Mouse (Mus musculus) heart, postnatal 0 days (tissue): ENCODE data around the gene Sppl3. TPM values are rescaled to one million over a fixed set of nuclear protein-coding genes. Genes with fewer than 3 reads are reported as not detected.

Experiments used
- ATAC-seq: fragments of 200-750 bp; cut with Nextera tagmentation; 2 replicates; pipeline ENCODE4 v1.8.0; 2017; ENCODE audit warnings: low read depth, moderate number of reproducible peaks, moderate library complexity; ENCODE audit not compliant: insufficient read depth
- DNase-seq: peaks from one replicate; pipeline ENCODE4 v3.0.0-alpha.2; 2016; ENCODE audit warnings: low spot score
- H3K27ac ChIP-seq: fragments of 300-500 bp; sonication (generic); 2 replicates; pipeline ENCODE4 v1.5.1; 2014; ENCODE audit warnings: low read depth, mild to moderate bottlenecking
- H3K27me3 ChIP-seq: fragments of 300-500 bp; sonication (generic); 2 replicates; pipeline ENCODE4 v1.6.1; 2014; ENCODE audit warnings: low read length, mixed read lengths; ENCODE audit not compliant: control insufficient read depth, insufficient read depth
- H3K36me3 ChIP-seq: fragments of 300-500 bp; sonication (generic); replicated peaks from 2 replicates; pipeline ENCODE4 v1.6.1; 2014; ENCODE audit warnings: low read length, mixed read lengths; ENCODE audit not compliant: control insufficient read depth, insufficient read depth
- H3K4me1 ChIP-seq: fragments of 300-500 bp; sonication (generic); 2 replicates; pipeline ENCODE4 v1.6.1; 2014; ENCODE audit warnings: antibody characterized with exemption; ENCODE audit not compliant: control insufficient read depth, insufficient read depth
- H3K4me2 ChIP-seq: fragments of 300-500 bp; sonication (generic); 2 replicates; pipeline ENCODE4 v1.6.1; 2014; ENCODE audit warnings: low read depth, mild to moderate bottlenecking, low read length, moderate library complexity
- H3K4me3 ChIP-seq: fragments of 300-500 bp; sonication (generic); 2 replicates; pipeline ENCODE4 v1.5.1; 2014; ENCODE audit warnings: low read depth, low read length
- H3K9ac ChIP-seq: fragments of 300-500 bp; sonication (generic); replicated peaks from 2 replicates; pipeline ENCODE4 v1.6.1; 2014; ENCODE audit warnings: low read depth, low read length, mixed read lengths
- H3K9me3 ChIP-seq: fragments of 300-500 bp; sonication (generic); replicated peaks from 2 replicates; pipeline ENCODE4 v1.6.1; 2016; ENCODE audit warnings: low read length; ENCODE audit not compliant: control insufficient read depth
- CTCF ChIP-seq: IDR thresholded peaks from 2 replicates; pipeline ENCODE4 v1.5.1; 2016; ENCODE audit warnings: antibody characterized with exemption, control low read depth, low read depth
- EP300 ChIP-seq: IDR thresholded peaks from 2 replicates; pipeline ENCODE4 v1.6.1; 2016; ENCODE audit warnings: antibody characterized with exemption, low read depth
- WGBS: fragments of 180-500 bp; shearing (Covaris S2); extraction: QIAGEN DNeasy Blood & Tissue Kit; methylation state at CpG from one replicate; pipeline ENCODE4 v1.1.7; 2014; 5-methylcytosine and 5-hydroxymethylcytosine counted together
- polyA plus RNA-seq: library from polyadenylated mRNA; unstranded; fragments of >200 nt; fragmentation: Nextera tagmentation; extraction: Ambion mirVana; gene quantifications from 2 replicates; pipeline ENCODE4 v1.2.1, GENCODE M21; 2015
- total RNA-seq: library from RNA; depleted of rRNA; stranded (reverse); fragments of >200 nt; gene quantifications from 2 replicates; pipeline ENCODE4 v1.2.3, GENCODE M21; 2014; ENCODE audit warnings: low replicate concordance

Sppl3 gene
- total and polyA plus RNA-seq, 2 experiments from 2014 or later: 6.8 to 65.6 TPM

GRCm38 (mm10) chr5:114980122-114980748 is 30.7 kb upstream of the Sppl3 start:
- no peaks in the 10 kb centered on the region for H3K9me3 ChIP-seq
- TF ChIP-seq CTCF (no peak), EP300 (no peak)
- ATAC-seq (no peak), DNase-seq (no peak)
- no peaks in the 10 kb centered on the region for H3K36me3 ChIP-seq
- 23% methylated on average over 16 of the region's 16 CpGs for WGBS
- peak overlapping the region; percentile 15 for H3K9ac ChIP-seq
- no peak overlapping the region for H3K27ac ChIP-seq
- no peaks in the 10 kb centered on the region for H3K27me3 ChIP-seq
- peaks cover 12% of the 10 kb centered on the region; the same call in 1 of the 2 replicates for H3K4me1 ChIP-seq
- H3K4me2 ChIP-seq: peak overlapping the region; percentile 73
- peak overlapping the region; percentile 52 for H3K4me3 ChIP-seq

- 46% methylated on average over 15 of the region's 15 CpGs for WGBS
- ATAC-seq: no peak
- TF ChIP-seq EP300 (no peak), CTCF (no peak)
These were observed 28.9 kb upstream of the Sppl3 start for GRCm38 (mm10) chr5:114982001-114982400.

GRCm38 (mm10) chr5:114985074-114985473 is 25.9 kb upstream of the Sppl3 start:
- DNase-seq (no peak), ATAC-seq (no peak)
- Histone ChIP-seq H3K4me2 (no peak overlapping the region), H3K4me1 (0 out of 2 replicates have a peak, but pooled peaks cover 4% of the 10 kb centered on the region), H3K36me3 (no peaks in the 10 kb centered on the region), H3K4me3 (no peak overlapping the region), H3K9me3 (no peaks in the 10 kb centered on the region), H3K9ac (no peak overlapping the region), H3K27ac (no peak overlapping the region), H3K27me3 (no peaks in the 10 kb centered on the region)
- TF ChIP-seq CTCF (no peak), EP300 (no peak)

More at GRCm38 (mm10) chr5:114982001-114982400, 28.9 kb upstream of the Sppl3 start:
- no peaks in the 10 kb centered on the region for H3K27me3 ChIP-seq
- peaks cover 12% of the 10 kb centered on the region; the same call in 1 of the 2 replicates for H3K4me1 ChIP-seq
- H3K4me2 ChIP-seq: no peak overlapping the region
- no peaks in the 10 kb centered on the region for H3K9me3 ChIP-seq
- H3K27ac ChIP-seq: no peak overlapping the region
- no peak for DNase-seq
- no peaks in the 10 kb centered on the region for H3K36me3 ChIP-seq
- H3K9ac ChIP-seq: no peak overlapping the region
- no peak overlapping the region for H3K4me3 ChIP-seq

- no peak overlapping the region for H3K27ac ChIP-seq
- no peak for ATAC-seq
- H3K9me3 ChIP-seq: no peaks in the 10 kb centered on the region
- H3K36me3 ChIP-seq: no peaks in the 10 kb centered on the region
- no peak for DNase-seq
- 66% methylated on average over 16 of the region's 16 CpGs for WGBS
- no peak overlapping the region for H3K9ac ChIP-seq
- no peak overlapping the region for H3K4me3 ChIP-seq
- H3K4me1 ChIP-seq: no peaks in the 10 kb centered on the region
- no peaks in the 10 kb centered on the region for H3K27me3 ChIP-seq
- H3K4me2 ChIP-seq: no peak overlapping the region
- no peak for TF ChIP-seq CTCF
- TF ChIP-seq EP300: no peak
These were observed 14.5 kb upstream of the Sppl3 start for GRCm38 (mm10) chr5:114996447-114996846.

GRCm38 (mm10) chr5:114997327-114997726 is 13.6 kb upstream of the Sppl3 start:
- Histone ChIP-seq H3K27me3 (no peaks in the 10 kb centered on the region), H3K4me2 (no peak overlapping the region), H3K9me3 (no peaks in the 10 kb centered on the region), H3K36me3 (no peaks in the 10 kb centered on the region), H3K4me1 (no peaks in the 10 kb centered on the region), H3K4me3 (no peak overlapping the region), H3K9ac (no peak overlapping the region), H3K27ac (no peak overlapping the region)
- 45% methylated on average over 6 of the region's 6 CpGs for WGBS
- TF ChIP-seq CTCF (no peak), EP300 (no peak)
- ATAC-seq (no peak), DNase-seq (no peak)

GRCm38 (mm10) chr5:115000503-115000902 is 10.4 kb upstream of the Sppl3 start:
- Histone ChIP-seq H3K27me3 (no peaks in the 10 kb centered on the region), H3K36me3 (no peaks in the 10 kb centered on the region), H3K9ac (no peak overlapping the region), H3K9me3 (no peaks in the 10 kb centered on the region), H3K4me2 (no peak overlapping the region), H3K27ac (no peak overlapping the region), H3K4me1 (no peaks in the 10 kb centered on the region), H3K4me3 (no peak overlapping the region)
- ATAC-seq (no peak), DNase-seq (no peak)
- TF ChIP-seq CTCF (no peak), EP300 (no peak)
- 74% methylated on average over 2 of the region's 2 CpGs for WGBS
